Mouse (Mus musculus): ENCODE data around the gene Trpv5.

DNA sequence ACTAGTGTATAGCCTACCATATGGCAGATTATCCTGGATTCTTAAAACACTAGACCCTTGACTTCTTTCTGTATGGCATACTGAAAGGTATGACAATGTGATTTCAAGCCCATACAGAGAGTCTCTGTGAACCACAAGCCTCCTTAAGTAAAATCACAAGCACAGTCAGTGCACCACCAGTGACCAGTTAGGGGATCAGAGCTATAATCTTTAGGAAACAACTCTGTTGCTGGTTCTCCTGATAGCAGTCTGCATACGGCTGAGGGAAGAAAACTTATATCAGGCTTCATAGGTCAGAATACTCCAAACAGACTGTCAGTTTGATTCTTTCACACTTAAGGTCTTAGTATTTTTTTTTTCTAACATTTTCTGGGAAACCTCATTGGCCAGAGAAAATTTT lies 22.1 kb downstream of the Trpv5 start:
- TF ChIP-seq POLR2A (IDR thresholded peaks at IDR 0.05; ENCODE audit: low read depth, low read length) (no peak), CTCF (IDR thresholded peaks at IDR 0.05; ENCODE audit: extremely low read depth, insufficient read depth, insufficient read length, insufficient replicate concordance) (no peak)

Data from spleen, adult 2 months (tissue).